Mouse (Mus musculus) lung, postnatal 0 days (tissue): ENCODE measurements around the gene Grk4.

Source experiments
- CTCF ChIP-seq: IDR thresholded peaks from 2 replicates; pipeline ENCODE4 v1.5.1; 2016; ENCODE audit warnings: antibody characterized with exemption, mild to moderate bottlenecking
- EP300 ChIP-seq: IDR thresholded peaks from 2 replicates; pipeline ENCODE4 v1.6.1; 2016; ENCODE audit warnings: antibody characterized with exemption, mild to moderate bottlenecking, control low read depth

GRCm38 (mm10) chr5:34708436-34708835 lies 48.3 kb downstream of the Grk4 start:
- TF ChIP-seq CTCF (no peak), EP300 (no peak)
